Mouse (Mus musculus) thymus, adult 2 months (tissue): Measurements from ENCODE around the gene Hoxc8.

Experiments
- CTCF ChIP-seq: fragments of 200-500 bp; IDR thresholded peaks from 2 replicates; pipeline ENCODE4 v1.5.1; 2012; ENCODE audit warnings: mild to moderate bottlenecking, control low read depth, low read length, moderate library complexity, borderline replicate concordance; ENCODE audit not compliant: control insufficient read depth, poor library complexity, insufficient read depth; ENCODE audit errors: extremely low read depth
- POLR2A ChIP-seq: fragments of 200-500 bp; IDR thresholded peaks from 2 replicates; pipeline ENCODE4 v1.6.1; 2012; ENCODE audit warnings: mild to moderate bottlenecking, low read length, control low read depth, moderate library complexity; ENCODE audit not compliant: control insufficient read depth, poor library complexity, insufficient read depth; ENCODE audit errors: extremely low read depth

GRCm38 (mm10) chr15:102977423-102977974, 12.9 kb upstream of the Hoxc8 start:
- no peak for TF ChIP-seq POLR2A
- no peak for TF ChIP-seq CTCF
